Mouse (Mus musculus) erythroblast, embryonic 14.5 days (primary cell): ENCODE results near the gene Dpp6.

Source experiments
- GATA1 ChIP-seq: IDR thresholded peaks from 2 replicates; pipeline ENCODE4 v1.6.1; 2012; ENCODE audit warnings: low read length, inconsistent platforms, mixed read lengths
- TAL1 ChIP-seq: IDR thresholded peaks from 3 replicates; pipeline ENCODE4 v1.6.1; 2012; ENCODE audit warnings: low read length, inconsistent platforms, mixed read lengths

- TF ChIP-seq TAL1 (no peak), GATA1 (no peak)
These were observed 90.1 kb downstream of the Dpp6 start for GRCm38 (mm10) chr5:26907151-26907550.
